Mouse (Mus musculus) heart, embryonic 15.5 days (tissue): ENCODE data around the gene Nob1. TPM values are rescaled to one million over a fixed set of nuclear protein-coding genes. Genes with fewer than 3 reads are reported as not detected.

ENCODE experiments used
- ATAC-seq: fragments of 200-750 bp; cut with Nextera tagmentation; replicated peaks from 2 replicates; pipeline ENCODE4 v1.8.0; 2017; ENCODE audit warnings: low read depth, moderate TSS enrichment; ENCODE audit not compliant: insufficient number of reproducible peaks, insufficient read depth, low FRiP score
- H3K27ac ChIP-seq: fragments of 300-500 bp; sonication (generic); 2 replicates; pipeline ENCODE4 v1.5.1; 2015; ENCODE audit warnings: mild to moderate bottlenecking, inconsistent platforms
- H3K27me3 ChIP-seq: fragments of 300-500 bp; sonication (generic); 2 replicates; pipeline ENCODE4 v1.6.1; 2015; ENCODE audit warnings: inconsistent platforms
- H3K36me3 ChIP-seq: fragments of 300-500 bp; sonication (generic); 2 replicates; pipeline ENCODE4 v1.6.1; 2015; ENCODE audit warnings: mild to moderate bottlenecking, inconsistent platforms
- H3K4me1 ChIP-seq: fragments of 300-500 bp; sonication (generic); replicated peaks from 2 replicates; pipeline ENCODE4 v1.6.1; 2015; ENCODE audit warnings: inconsistent platforms
- H3K4me2 ChIP-seq: fragments of 300-500 bp; sonication (generic); 2 replicates; pipeline ENCODE4 v1.6.1; 2015; ENCODE audit warnings: inconsistent platforms, mild to moderate bottlenecking, moderate library complexity
- H3K4me3 ChIP-seq: fragments of 300-500 bp; sonication (generic); 2 replicates; pipeline ENCODE4 v1.5.1; 2015; ENCODE audit warnings: mild to moderate bottlenecking, inconsistent platforms
- H3K9ac ChIP-seq: fragments of 300-500 bp; sonication (generic); 2 replicates; pipeline ENCODE4 v1.6.1; 2015; ENCODE audit warnings: mild to moderate bottlenecking, inconsistent platforms
- H3K9me3 ChIP-seq: fragments of 300-500 bp; sonication (generic); replicated peaks from 2 replicates; pipeline ENCODE4 v1.6.1; 2016; ENCODE audit warnings: inconsistent platforms
- WGBS: fragments of 180-500 bp; shearing (Covaris S2); methylation state at CpG from one replicate; pipeline ENCODE4 v1.1.7; 2015; ENCODE audit warnings: mixed read lengths; 5-methylcytosine and 5-hydroxymethylcytosine counted together
- polyA plus RNA-seq: library from polyadenylated mRNA; unstranded; fragments of >200 nt; fragmentation: Nextera tagmentation; extraction: Ambion mirVana; gene quantifications from 2 replicates; pipeline ENCODE4 v1.2.1, GENCODE M21; 2015

Gene Nob1
- polyA plus RNA-seq, 1 experiment from 2014 or later: 44.4 TPM

DNA sequence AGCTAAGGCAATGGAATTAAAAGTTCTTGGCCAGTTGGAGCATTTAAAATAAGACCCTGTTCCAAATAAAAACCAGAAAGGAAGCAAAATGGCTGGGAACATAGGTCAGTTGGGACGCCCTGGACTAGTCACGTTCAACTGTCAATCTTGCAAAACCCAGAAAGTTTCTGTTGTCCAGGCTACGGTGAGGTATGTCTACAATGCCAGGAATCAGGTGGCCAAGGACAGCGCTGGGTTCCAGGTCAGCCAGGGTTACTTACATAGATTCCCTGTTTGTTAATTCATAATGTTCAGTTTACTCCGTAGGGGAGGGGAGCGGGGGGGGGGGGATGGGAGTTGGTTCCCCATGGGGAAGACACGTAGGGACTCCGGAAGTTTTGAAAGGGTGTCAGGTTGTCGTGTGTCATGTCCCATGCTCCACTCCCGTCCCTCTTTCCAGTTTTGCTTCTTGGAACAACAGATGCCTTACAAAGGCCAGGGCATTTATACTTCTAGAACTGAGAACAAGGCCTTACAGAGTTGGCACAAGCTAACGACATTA lies 10.6 kb upstream of the Nob1 start:
- ATAC-seq: no peak
- Histone ChIP-seq H3K9ac (peak overlapping the region; percentile 92; the same call in 1 of the 2 replicates), H3K36me3 (no peaks in the 10 kb centered on the region), H3K27me3 (no peaks in the 10 kb centered on the region), H3K9me3 (no peaks in the 10 kb centered on the region), H3K4me1 (peaks cover 14% of the 10 kb centered on the region), H3K27ac (no peak overlapping the region), H3K4me2 (peak overlapping the region; percentile 75), H3K4me3 (peak overlapping the region; percentile 88)
- WGBS: 30% methylated on average over 11 of the region's 11 CpGs

DNA sequence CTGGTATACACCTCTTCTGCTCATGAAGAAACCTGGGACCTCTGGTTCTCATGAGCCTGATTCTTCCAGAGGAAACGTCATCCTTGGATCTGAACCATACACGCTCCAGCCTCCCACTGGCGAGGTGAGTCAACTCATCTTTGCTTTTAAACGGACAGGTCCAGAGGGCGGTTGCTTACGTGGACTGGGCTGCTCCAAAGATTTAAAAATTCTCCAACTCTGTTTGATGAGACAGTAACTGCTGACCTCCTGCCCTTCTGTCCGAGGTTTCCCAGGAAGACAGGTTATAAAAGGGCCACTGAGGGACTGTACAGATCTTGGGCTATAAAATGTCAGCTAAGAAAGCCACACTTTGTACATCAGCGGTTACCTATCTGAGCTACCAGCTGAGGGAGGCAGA lies 6.0 kb upstream of the Nob1 start:
- ATAC-seq: no peak
- Histone ChIP-seq H3K4me1 (peaks cover 6% of the 10 kb centered on the region), H3K9ac (no peak overlapping the region), H3K4me2 (no peak overlapping the region), H3K4me3 (no peak overlapping the region), H3K36me3 (no peaks in the 10 kb centered on the region), H3K27me3 (0 out of 2 replicates have a peak, but pooled peaks cover 5% of the 10 kb centered on the region), H3K27ac (no peak overlapping the region), H3K9me3 (no peaks in the 10 kb centered on the region)
- 77% methylated on average over 8 of the region's 8 CpGs for WGBS

DNA sequence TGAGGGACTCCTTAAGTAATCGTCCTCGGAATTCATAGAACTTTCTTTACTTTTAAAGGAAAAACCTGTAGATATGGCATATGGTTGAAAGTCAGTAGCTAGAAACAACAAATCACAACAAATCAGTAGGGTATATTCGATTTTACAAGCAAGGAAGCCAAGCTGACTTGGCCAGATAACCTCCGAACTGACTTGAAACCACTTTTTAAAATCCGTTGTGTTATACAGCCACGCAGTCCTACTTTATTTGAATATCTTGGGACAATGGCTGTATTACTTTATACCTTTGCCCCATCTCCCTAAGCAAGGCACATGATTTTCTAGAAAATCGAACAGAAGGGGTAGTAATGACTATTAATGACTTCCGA lies 363 bp upstream of the Nob1 start:
- peak overlapping the region; percentile 71 for H3K4me3 ChIP-seq
- peaks cover 16% of the 10 kb centered on the region for H3K36me3 ChIP-seq
- no peak overlapping the region for H3K9ac ChIP-seq
- H3K4me2 ChIP-seq: peak overlapping the region; percentile 70
- ATAC-seq: no peak
- H3K4me1 ChIP-seq: peaks cover 15% of the 10 kb centered on the region
- WGBS: 40% methylated on average over 8 of the region's 8 CpGs
- H3K9me3 ChIP-seq: no peaks in the 10 kb centered on the region
- H3K27ac ChIP-seq: no peak overlapping the region
- 0 out of 2 replicates have a peak, but pooled peaks cover 3% of the 10 kb centered on the region for H3K27me3 ChIP-seq

DNA sequence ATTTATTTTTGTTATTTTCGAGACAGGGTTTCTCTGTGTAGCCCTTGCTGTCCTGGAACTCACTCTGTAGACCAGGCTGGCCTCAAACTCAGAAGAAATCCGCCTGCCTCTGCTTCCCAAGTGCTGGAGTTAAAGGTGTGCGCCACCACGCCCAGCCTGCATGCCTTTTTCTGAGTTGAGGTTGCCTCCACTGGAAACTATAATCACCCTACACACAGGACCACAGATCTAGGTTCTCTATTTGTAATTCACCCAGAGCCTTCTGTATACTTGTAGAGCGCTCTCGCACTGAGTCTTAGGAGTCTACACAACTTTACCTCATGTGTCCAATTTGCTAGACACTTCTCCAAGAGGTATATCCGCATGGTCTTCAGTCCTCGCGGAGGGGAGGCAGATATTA lies 675 bp downstream of the Nob1 start:
- H3K27me3 ChIP-seq: no peaks in the 10 kb centered on the region
- WGBS: 20% methylated on average over 9 of the region's 9 CpGs
- H3K36me3 ChIP-seq: peaks cover 25% of the 10 kb centered on the region
- ATAC-seq: 0 out of 2 replicates have a peak, but pooled peaks have one; percentile 9
- H3K4me1 ChIP-seq: peaks cover 15% of the 10 kb centered on the region
- H3K9ac ChIP-seq: peak overlapping the region; percentile 78
- peak overlapping the region; percentile 70 for H3K4me2 ChIP-seq
- peak overlapping the region; percentile 71 for H3K4me3 ChIP-seq
- no peaks in the 10 kb centered on the region for H3K9me3 ChIP-seq
- H3K27ac ChIP-seq: peak overlapping the region; percentile 59

DNA sequence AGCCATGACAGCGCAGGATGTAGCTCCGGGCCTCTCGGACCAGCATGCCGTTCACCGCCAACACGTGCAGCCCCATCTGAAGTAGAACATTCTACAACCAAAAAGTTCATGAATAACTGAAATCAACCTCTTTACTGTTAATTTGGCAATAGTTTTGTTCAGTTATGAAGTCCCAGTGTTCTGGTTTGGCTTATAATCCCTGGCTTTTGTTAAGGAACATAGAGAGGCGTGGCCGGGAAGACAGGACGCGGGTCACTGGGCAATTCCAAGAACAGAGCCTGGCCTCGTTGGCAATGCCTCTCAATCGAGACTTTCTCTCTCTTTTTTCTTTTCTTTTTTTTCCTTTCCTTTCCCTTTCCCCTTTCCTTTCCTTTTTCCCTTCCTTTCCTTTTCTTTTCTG lies 7.8 kb downstream of the Nob1 start:
- H3K4me1 ChIP-seq: no peaks in the 10 kb centered on the region
- ATAC-seq: no peak
- H3K4me2 ChIP-seq: no peak overlapping the region
- no peak overlapping the region for H3K27ac ChIP-seq
- H3K4me3 ChIP-seq: no peak overlapping the region
- peaks cover 90% of the 10 kb centered on the region for H3K36me3 ChIP-seq
- H3K27me3 ChIP-seq: no peaks in the 10 kb centered on the region
- WGBS: 89% methylated on average over 12 of the region's 12 CpGs
- H3K9ac ChIP-seq: no peak overlapping the region
- no peaks in the 10 kb centered on the region for H3K9me3 ChIP-seq

DNA sequence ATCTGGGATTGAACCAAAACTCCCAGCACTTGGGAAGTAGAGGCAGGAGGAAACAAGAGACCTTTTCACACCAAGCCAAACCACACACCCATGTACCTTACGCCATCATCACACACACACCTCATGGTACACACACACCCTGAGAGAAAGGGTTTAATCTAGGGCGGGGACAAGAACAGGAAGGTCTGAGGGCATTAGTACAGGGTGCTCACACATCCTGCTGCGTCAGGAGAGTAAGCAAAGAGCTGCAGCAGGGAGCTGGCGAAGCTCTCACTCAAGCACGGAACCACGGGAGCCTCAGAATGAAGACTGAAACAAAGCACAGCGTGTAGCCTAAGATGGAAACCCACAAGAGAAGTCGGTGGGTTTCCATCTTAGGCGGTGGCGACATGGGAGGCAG lies 11.0 kb downstream of the Nob1 start:
- peaks cover 88% of the 10 kb centered on the region for H3K36me3 ChIP-seq

DNA sequence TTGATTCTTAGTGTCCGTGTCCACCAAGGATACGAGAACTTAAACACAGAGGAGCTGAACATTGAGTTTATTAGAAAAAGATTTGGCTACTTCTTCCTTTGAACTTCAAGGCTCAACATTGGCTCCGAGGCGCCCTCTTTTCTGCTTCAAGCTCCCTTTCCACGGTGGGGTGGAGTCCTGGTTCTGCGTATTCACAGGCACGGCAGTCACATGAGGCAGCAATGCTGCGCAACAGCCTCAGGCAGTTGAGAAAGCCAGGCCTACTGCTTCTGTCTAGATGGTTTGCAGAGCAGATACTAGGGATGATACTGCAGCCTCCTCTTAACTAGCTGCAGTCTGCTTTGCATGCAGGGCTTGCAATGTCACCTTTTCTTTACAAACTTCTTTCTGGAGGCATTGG lies 12.3 kb downstream of the Nob1 start:
- no peaks in the 10 kb centered on the region for H3K4me1 ChIP-seq
- ATAC-seq: no peak
- WGBS: 88% methylated on average over 8 of the region's 8 CpGs
- no peak overlapping the region for H3K9ac ChIP-seq
- H3K36me3 ChIP-seq: peaks cover 75% of the 10 kb centered on the region
- H3K4me2 ChIP-seq: no peak overlapping the region
- H3K27me3 ChIP-seq: no peaks in the 10 kb centered on the region
- no peaks in the 10 kb centered on the region for H3K9me3 ChIP-seq
- H3K27ac ChIP-seq: no peak overlapping the region
- no peak overlapping the region for H3K4me3 ChIP-seq

More for the DNA sequence above, 11.0 kb downstream of the Nob1 start:
- ATAC-seq: no peak
- H3K27ac ChIP-seq: no peak overlapping the region
- H3K4me2 ChIP-seq: no peak overlapping the region
- WGBS: 90% methylated on average over 10 of the region's 10 CpGs
- no peak overlapping the region for H3K9ac ChIP-seq
- no peaks in the 10 kb centered on the region for H3K27me3 ChIP-seq
- no peaks in the 10 kb centered on the region for H3K9me3 ChIP-seq
- H3K4me1 ChIP-seq: no peaks in the 10 kb centered on the region
- H3K4me3 ChIP-seq: no peak overlapping the region

DNA sequence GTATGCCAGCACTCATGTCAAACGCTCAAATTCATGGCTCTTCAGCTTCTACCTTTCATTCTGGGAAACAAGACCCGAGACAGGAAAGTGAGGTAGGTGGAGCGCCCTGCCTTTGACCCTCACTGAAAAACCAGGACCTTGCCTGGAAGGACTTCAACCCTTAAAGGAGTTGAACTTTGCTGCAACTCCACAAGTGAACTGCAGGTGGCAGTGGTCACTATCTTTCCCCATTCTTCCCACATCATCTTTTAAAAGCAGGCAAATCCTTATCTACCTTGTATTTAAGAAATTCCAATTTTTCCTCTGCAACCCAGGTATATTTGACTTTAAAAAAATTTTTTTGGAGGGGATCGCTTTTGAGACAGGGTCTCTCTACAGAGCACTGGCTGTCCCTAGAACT lies 13.5 kb downstream of the Nob1 start:
- 64% methylated on average over 4 of the region's 4 CpGs for WGBS
- H3K9me3 ChIP-seq: no peaks in the 10 kb centered on the region
- H3K27ac ChIP-seq: no peak overlapping the region
- H3K4me2 ChIP-seq: no peak overlapping the region
- no peak overlapping the region for H3K9ac ChIP-seq
- H3K4me1 ChIP-seq: no peaks in the 10 kb centered on the region
- no peaks in the 10 kb centered on the region for H3K27me3 ChIP-seq
- ATAC-seq: no peak
- H3K4me3 ChIP-seq: no peak overlapping the region
- peaks cover 65% of the 10 kb centered on the region for H3K36me3 ChIP-seq

DNA sequence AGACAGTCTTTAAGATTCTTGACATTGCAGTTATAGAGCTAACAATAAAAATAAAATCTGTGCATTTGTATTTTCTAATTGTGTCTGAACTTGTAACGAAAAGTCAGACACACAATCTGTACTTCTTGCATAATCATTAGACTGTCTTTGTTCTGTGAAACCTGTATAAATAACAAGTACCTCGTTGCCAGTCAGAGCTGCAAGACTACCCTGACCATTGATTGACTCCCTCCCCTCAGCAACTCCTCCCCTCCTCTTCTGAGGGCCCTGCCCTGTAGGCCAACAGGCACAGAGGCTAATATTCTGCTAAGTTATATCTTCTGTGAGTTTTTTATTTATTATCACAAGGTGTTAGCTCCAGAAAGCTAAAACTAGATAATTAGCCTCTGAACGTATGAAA lies 18.9 kb downstream of the Nob1 start:
- Histone ChIP-seq H3K9ac (no peak overlapping the region), H3K4me1 (peaks cover 13% of the 10 kb centered on the region), H3K4me2 (no peak overlapping the region), H3K27ac (no peak overlapping the region), H3K27me3 (no peaks in the 10 kb centered on the region), H3K36me3 (peaks cover 14% of the 10 kb centered on the region), H3K4me3 (no peak overlapping the region), H3K9me3 (no peaks in the 10 kb centered on the region)
- ATAC-seq: no peak
- WGBS: 62% methylated on average over 3 of the region's 3 CpGs

DNA sequence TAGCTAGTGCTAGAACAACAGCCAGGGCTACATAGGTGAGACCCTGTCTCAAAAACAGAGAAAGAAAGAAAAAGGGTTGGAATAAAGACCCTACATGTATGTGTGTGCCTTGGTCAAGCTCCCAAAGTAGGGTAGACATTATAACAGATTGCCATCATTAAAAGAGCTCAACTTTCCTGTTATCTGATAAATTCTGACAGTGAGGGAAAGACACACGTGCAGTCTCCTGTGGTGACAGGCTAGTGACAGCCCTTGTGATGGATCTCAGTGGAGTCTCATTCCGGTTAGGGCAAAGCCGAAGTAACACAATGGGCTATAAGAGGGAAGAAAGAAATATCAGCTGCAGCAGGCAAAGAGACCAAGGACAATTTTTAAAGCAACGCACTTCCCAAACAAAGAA lies 20.8 kb downstream of the Nob1 start:
- Histone ChIP-seq H3K9ac (no peak overlapping the region), H3K27me3 (no peaks in the 10 kb centered on the region), H3K27ac (no peak overlapping the region), H3K4me1 (peaks cover 13% of the 10 kb centered on the region), H3K36me3 (no peaks in the 10 kb centered on the region), H3K4me2 (no peak overlapping the region; the same call in 1 of the 2 replicates), H3K4me3 (no peak overlapping the region), H3K9me3 (no peaks in the 10 kb centered on the region)
- ATAC-seq: no peak
- 51% methylated on average over 4 of the region's 4 CpGs for WGBS

DNA sequence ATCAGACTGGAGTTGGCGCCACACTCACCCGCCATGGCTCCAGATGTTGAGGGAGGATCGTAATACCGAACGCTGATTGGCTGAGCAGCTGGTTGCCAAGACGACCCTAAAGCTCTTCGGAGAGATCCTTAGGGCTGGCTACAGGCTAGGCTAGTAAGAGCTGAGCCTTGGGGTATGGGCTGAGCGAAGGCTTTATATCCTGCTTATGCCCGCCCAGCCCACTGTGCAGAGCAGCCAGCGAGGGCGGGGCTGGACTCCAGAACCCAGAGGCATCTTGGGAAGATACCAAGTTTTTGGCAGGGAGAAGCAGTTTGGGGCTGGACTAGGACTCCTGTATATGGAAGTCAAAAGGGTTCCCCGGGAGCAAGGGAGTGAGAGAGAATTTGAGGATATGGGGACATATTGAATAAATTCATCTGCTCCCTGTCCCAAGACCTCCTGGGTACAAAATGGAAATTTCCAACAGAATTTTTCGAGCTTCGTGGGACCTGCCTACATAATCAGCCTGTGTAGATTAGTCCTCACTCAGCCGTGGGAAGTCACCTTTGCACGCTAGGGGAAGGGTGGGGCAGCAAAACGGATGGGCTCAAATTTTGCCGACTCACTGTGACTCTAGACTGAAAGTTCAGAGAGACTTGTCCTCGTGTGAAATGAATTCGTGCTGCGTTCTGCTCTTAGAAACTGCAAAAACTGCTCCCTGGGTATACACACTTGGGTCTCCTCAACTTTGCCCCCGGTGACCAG lies 21.6 kb downstream of the Nob1 start, which contains the start of gene Nqo1:
Nqo1 (minus strand) TSS at position 169 of the 744 bp plus-strand sequence.
- Histone ChIP-seq H3K27ac (0 out of 2 replicates have a peak within 1 kb of the TSS, but pooled peaks have one; percentile 41), H3K27me3 (no peaks in the 10 kb centered on the region), H3K36me3 (no peaks in the 10 kb centered on the region), H3K4me3 (peak within 1 kb of the TSS; percentile 47), H3K4me2 (peak within 1 kb of the TSS; percentile 75), H3K9ac (peak within 1 kb of the TSS; percentile 36), H3K9me3 (no peaks in the 10 kb centered on the region), H3K4me1 (peaks cover 13% of the 10 kb centered on the region)
- 14% methylated on average over 22 of the region's 22 CpGs for WGBS
- peak; percentile 89 for ATAC-seq

DNA sequence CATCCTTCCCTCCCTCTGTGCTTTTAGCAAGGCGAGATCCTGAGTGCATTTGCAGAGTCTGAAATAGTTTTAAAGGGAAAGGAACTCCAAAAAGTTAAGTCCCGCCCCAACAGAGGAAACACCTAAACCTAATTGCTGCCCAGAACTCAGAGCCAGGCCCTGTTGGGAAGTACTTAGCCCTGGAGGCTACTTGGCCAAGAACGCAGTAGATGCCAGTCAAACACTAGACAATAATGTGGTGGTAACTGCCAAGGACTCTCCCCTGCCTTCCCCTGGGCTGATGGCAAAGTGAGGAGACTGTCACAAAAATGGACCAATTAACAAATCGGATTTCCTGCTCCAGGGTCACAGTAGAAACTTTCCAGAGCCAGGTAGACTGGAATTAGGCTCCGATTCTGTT lies 23.0 kb downstream of the Nob1 start:
- Histone ChIP-seq H3K9me3 (no peaks in the 10 kb centered on the region), H3K27me3 (no peaks in the 10 kb centered on the region), H3K4me2 (no peak overlapping the region), H3K9ac (no peak overlapping the region), H3K36me3 (no peaks in the 10 kb centered on the region), H3K4me3 (no peak overlapping the region), H3K4me1 (peaks cover 13% of the 10 kb centered on the region), H3K27ac (no peak overlapping the region)
- ATAC-seq: no peak
- 77% methylated on average over 5 of the region's 5 CpGs for WGBS
